Mouse (Mus musculus): Measurements from ENCODE around the gene Sh3rf1.
A peak's percentile ranks its signal among the peaks of the same experiment; 100 is the strongest.

DNA sequence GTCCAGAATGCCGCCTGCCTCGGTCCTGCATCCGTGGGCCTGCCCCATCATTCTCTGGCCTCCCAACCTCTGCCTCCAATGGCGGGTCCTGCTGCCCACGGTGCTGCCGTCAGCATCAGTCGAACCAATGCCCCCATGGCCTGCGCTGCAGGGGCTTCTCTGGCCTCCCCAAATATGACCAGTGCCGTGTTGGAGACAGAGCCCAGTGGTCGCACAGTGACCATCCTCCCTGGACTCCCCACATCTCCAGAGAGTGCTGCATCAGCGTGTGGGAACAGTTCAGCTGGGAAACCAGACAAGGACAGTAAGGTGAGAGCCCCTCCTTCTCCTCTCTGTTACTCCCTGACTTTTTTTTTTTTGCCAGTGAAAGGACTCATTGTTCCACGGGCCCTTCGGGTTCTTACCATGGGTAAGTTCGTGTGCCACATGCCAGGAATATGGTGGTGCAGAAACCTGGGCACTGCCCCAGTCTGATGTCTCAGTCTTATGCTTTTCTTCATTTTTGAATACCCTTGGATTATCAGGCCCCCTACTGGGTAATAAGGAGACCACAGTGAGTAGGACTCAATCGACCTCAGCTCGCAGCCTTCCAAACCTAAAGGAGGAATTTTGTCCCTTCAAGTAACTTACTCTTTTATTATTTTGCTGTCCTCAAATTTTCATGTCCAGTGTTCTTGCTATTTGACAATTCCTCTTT lies 150.5 kb downstream of the Sh3rf1 start:
- peak; percentile 59 for TF ChIP-seq CTCF (IDR thresholded peaks at IDR 0.05; ENCODE audit: low read depth)
- TF ChIP-seq EP300 (optimal IDR thresholded peaks at IDR 0.05), result no peak
